ENCODE assay signal across 8 mouse cellular contexts in the genomic region with DNA sequence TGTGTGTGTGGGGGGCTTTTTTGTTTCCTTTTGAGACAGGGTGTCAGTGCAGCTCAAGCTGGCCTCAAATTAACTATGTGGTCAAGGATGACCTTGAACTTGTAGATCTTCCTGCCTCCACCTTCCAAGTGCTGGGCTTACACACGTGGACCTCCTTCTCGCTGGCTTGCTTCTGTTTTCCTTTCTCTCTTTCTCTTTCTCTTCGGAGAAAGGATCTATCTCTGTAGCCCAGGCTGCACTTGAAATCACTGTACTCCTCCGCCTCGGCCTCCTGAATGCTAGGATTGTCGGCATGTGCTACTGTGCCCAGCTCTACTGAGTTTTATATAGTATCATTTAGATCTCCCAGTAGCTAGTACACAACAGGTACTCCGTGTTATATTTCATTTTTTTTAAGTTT. TPM values are rescaled to one million over a fixed set of nuclear protein-coding genes. Genes with fewer than 3 reads are reported as not detected.
DNase-seq lines count a peak whose midpoint lies in the region; ATAC-seq and TF ChIP-seq lines count a peak whose summit lies in the region.

No protein-coding gene starts in this region.

- TF ChIP-seq POLR2A in heart, adult 2 months (IDR thresholded peaks at IDR 0.05; ENCODE audit: insufficient read depth, low read depth, low read length) = no peak
- no peak for TF ChIP-seq POLR2A in kidney, adult 2 months (IDR thresholded peaks at IDR 0.05; ENCODE audit: low read depth, low read length)

- ATAC-seq in heart, embryonic 16.5 days (replicated peaks; ENCODE audit: extremely low read depth, insufficient read depth, low FRiP score) = no peak
- ATAC-seq in hindbrain, embryonic 13.5 days (ENCODE audit: low FRiP score) = no peak
- no peak for ATAC-seq in midbrain, embryonic 14.5 days (ENCODE audit: low FRiP score, low TSS enrichment)

- DNase-seq in heart, adult 2 months = no peak
- peak; percentile 17 for DNase-seq in MN1 (ENCODE audit: low spot score)
- peak; percentile 56 for DNase-seq in midbrain, embryonic 14.5 days
- no peak for DNase-seq in gastrocnemius, postnatal 10 days
- DNase-seq in gastrocnemius, adult 8-10 months (ENCODE audit: low spot score in 2 of 2) = no peak
- DNase-seq in kidney, adult 2 months = no peak

- H3K79me2 ChIP-seq in heart, adult 2 months (replicated peaks; ENCODE audit: control insufficient read depth, insufficient read depth, low read length) = no peaks in the 10 kb centered on the region; the same call in 1 of the 2 replicates

- no peak for TF ChIP-seq EP300 in heart, adult 2 months (IDR thresholded peaks at IDR 0.05; ENCODE audit: insufficient read depth, low read depth, low read length)

- intact Hi-C loops in heart, adult 2 months (cut with DNase I) = loop anchor here (5.0 kb wide), 1 partner anchor 40 kb away; no protein-coding TSS in a partner anchor

- peaks cover 3% of the 10 kb centered on the region; the same call in 1 of the 2 replicates for H3K4me1 ChIP-seq in heart, embryonic 16.5 days (ENCODE audit: control insufficient read depth, insufficient read depth, low read length)
- H3K4me1 ChIP-seq in heart, adult 2 months (ENCODE audit: control insufficient read depth, insufficient read depth, low read length) = peaks cover 3% of the 10 kb centered on the region
- H3K4me1 ChIP-seq in hindbrain, embryonic 13.5 days (replicated peaks) = peaks cover 21% of the 10 kb centered on the region
- peaks cover 15% of the 10 kb centered on the region for H3K4me1 ChIP-seq in midbrain, embryonic 14.5 days (ENCODE audit: control insufficient read depth, insufficient read depth, low read length)
- H3K4me1 ChIP-seq in kidney, adult 2 months (ENCODE audit: control insufficient read depth, insufficient read depth, low read length) = peaks cover 5% of the 10 kb centered on the region; the same call in 1 of the 2 replicates

- H3K4me3 ChIP-seq in heart, embryonic 16.5 days (ENCODE audit: low read length) = 0 out of 2 replicates have a peak overlapping the region, but pooled peaks have one; percentile 4
- no peak overlapping the region for H3K4me3 ChIP-seq in heart, adult 2 months
- H3K4me3 ChIP-seq in hindbrain, embryonic 13.5 days = peak overlapping the region; percentile 81
- peak overlapping the region; percentile 81 for H3K4me3 ChIP-seq in midbrain, embryonic 14.5 days (replicated peaks; ENCODE audit: low read depth, low read length)
- no peak overlapping the region for H3K4me3 ChIP-seq in kidney, adult 2 months (ENCODE audit: insufficient read depth, low read depth, low read length)

- H3K27me3 ChIP-seq in heart, embryonic 16.5 days (ENCODE audit: control insufficient read depth, insufficient read depth, low read length) = no peaks in the 10 kb centered on the region
- no peaks in the 10 kb centered on the region for H3K27me3 ChIP-seq in heart, adult 2 months (ENCODE audit: control insufficient read depth, insufficient read depth, low read length)
- 0 out of 2 replicates have a peak, but pooled peaks cover 4% of the 10 kb centered on the region for H3K27me3 ChIP-seq in hindbrain, embryonic 13.5 days
- H3K27me3 ChIP-seq in midbrain, embryonic 14.5 days (ENCODE audit: control insufficient read depth, insufficient read depth, low read length) = no peaks in the 10 kb centered on the region
- H3K27me3 ChIP-seq in kidney, adult 2 months (replicated peaks; ENCODE audit: control insufficient read depth, insufficient read depth, low read length) = no peaks in the 10 kb centered on the region

- peak overlapping the region; percentile 45; the same call in 1 of the 2 replicates for H3K9ac ChIP-seq in heart, embryonic 16.5 days (ENCODE audit: low read length)
- no peak overlapping the region for H3K9ac ChIP-seq in heart, adult 2 months (ENCODE audit: low read depth, low read length)
- H3K9ac ChIP-seq in hindbrain, embryonic 13.5 days = peak overlapping the region; percentile 56; the same call in 1 of the 2 replicates
- H3K9ac ChIP-seq in midbrain, embryonic 14.5 days (replicated peaks; ENCODE audit: low read length) = peak overlapping the region; percentile 47; the same call in 1 of the 2 replicates

- no peak for TF ChIP-seq CTCF in heart, adult 2 months (IDR thresholded peaks at IDR 0.05)
- TF ChIP-seq CTCF in kidney, adult 2 months (conservative IDR thresholded peaks at IDR 0.05; ENCODE audit: insufficient read depth, insufficient read length, low read depth, low read length) = no peak

- no peaks in the 10 kb centered on the region for H3K9me3 ChIP-seq in heart, embryonic 16.5 days (replicated peaks; ENCODE audit: control insufficient read depth, low read length)
- no peaks in the 10 kb centered on the region for H3K9me3 ChIP-seq in hindbrain, embryonic 13.5 days
- no peaks in the 10 kb centered on the region for H3K9me3 ChIP-seq in midbrain, embryonic 14.5 days (ENCODE audit: control insufficient read depth, low read length)

- no peak overlapping the region for H3K27ac ChIP-seq in heart, embryonic 16.5 days (ENCODE audit: low read length)
- no peak overlapping the region for H3K27ac ChIP-seq in heart, adult 2 months
- no peak overlapping the region for H3K27ac ChIP-seq in hindbrain, embryonic 13.5 days
- H3K27ac ChIP-seq in midbrain, embryonic 14.5 days (replicated peaks; ENCODE audit: low read depth, low read length) = no peak overlapping the region
- H3K27ac ChIP-seq in kidney, adult 2 months (ENCODE audit: insufficient read depth, low read depth, low read length) = no peak overlapping the region

- WGBS in heart, embryonic 16.5 days = 45% methylated on average over 7 of the region's 7 CpGs
- WGBS in heart, adult 2 months = 82% methylated on average over 7 of the region's 7 CpGs
- WGBS in hindbrain, embryonic 13.5 days = 20% methylated on average over 7 of the region's 7 CpGs
- 17% methylated on average over 7 of the region's 7 CpGs for WGBS in midbrain, embryonic 14.5 days
- 85% methylated on average over 7 of the region's 7 CpGs for WGBS in kidney, adult 2 months

- H3K4me2 ChIP-seq in heart, embryonic 16.5 days (ENCODE audit: low read depth, low read length) = peak overlapping the region; percentile 48
- peak overlapping the region; percentile 83 for H3K4me2 ChIP-seq in hindbrain, embryonic 13.5 days
- peak overlapping the region; percentile 85 for H3K4me2 ChIP-seq in midbrain, embryonic 14.5 days (ENCODE audit: low read length)

- no peaks in the 10 kb centered on the region for H3K36me3 ChIP-seq in heart, embryonic 16.5 days (ENCODE audit: control insufficient read depth, insufficient read depth)
- H3K36me3 ChIP-seq in heart, adult 2 months (ENCODE audit: control insufficient read depth, insufficient read depth, low read length) = no peaks in the 10 kb centered on the region
- H3K36me3 ChIP-seq in hindbrain, embryonic 13.5 days = peaks cover 18% of the 10 kb centered on the region
- H3K36me3 ChIP-seq in midbrain, embryonic 14.5 days (ENCODE audit: control insufficient read depth, insufficient read depth, low read length) = peaks cover 14% of the 10 kb centered on the region
- no peaks in the 10 kb centered on the region; the same call in 1 of the 2 replicates for H3K36me3 ChIP-seq in kidney, adult 2 months (ENCODE audit: control insufficient read depth, insufficient read depth, low read length)

RNA-seq across cellular contexts. Expression of gene Cenpv, which starts 1.5 kb away (rescaled TPM):
- polyA plus RNA-seq in heart, embryonic 16.5 days (2015; fragmentation: Nextera tagmentation; extraction: Ambion mirVana) = 18.0 and 21.4 TPM in 2 replicates
- 10 to 100 TPM; 25.0 to 25.8 TPM for total RNA-seq in heart, adult 2 months (2021)
- 30.8 and 54.7 TPM in 2 replicates for polyA plus RNA-seq in heart, adult 2 months (2012; rRNA removed)
- polyA plus RNA-seq in hindbrain, embryonic 13.5 days (2015; fragmentation: Nextera tagmentation; extraction: Ambion mirVana) = 49.4 and 55.5 TPM in 2 replicates
- 72.2 and 89.3 TPM in 2 replicates for polyA plus RNA-seq in midbrain, embryonic 14.5 days (2014; fragmentation: Nextera tagmentation; extraction: Ambion mirVana)
- 10 to 100 TPM; 14.0 to 21.9 TPM for total RNA-seq in gastrocnemius, postnatal 10 days (2021)
- total RNA-seq in gastrocnemius, adult 8-10 months (2022) = 10 to 100 TPM; 14.0 to 21.6 (median 17.8) TPM
- 34.4 and 41.7 TPM in 2 replicates for polyA plus RNA-seq in kidney, adult 2 months (2012; rRNA removed)

RNA-seq across cellular contexts. Expression of gene Ubb, which starts 13.4 kb away (rescaled TPM):
- 2,482 and 2,483 TPM in 2 replicates for polyA plus RNA-seq in heart, embryonic 16.5 days (2015; fragmentation: Nextera tagmentation; extraction: Ambion mirVana)
- total RNA-seq in heart, adult 2 months (2021) = 100 to 1,000 TPM; 626 to 699 TPM
- 1,026 and 1,119 TPM in 2 replicates for polyA plus RNA-seq in heart, adult 2 months (2012; rRNA removed)
- polyA plus RNA-seq in hindbrain, embryonic 13.5 days (2015; fragmentation: Nextera tagmentation; extraction: Ambion mirVana) = 4,618 and 4,725 TPM in 2 replicates
- 4,878 and 5,143 TPM in 2 replicates for polyA plus RNA-seq in midbrain, embryonic 14.5 days (2014; fragmentation: Nextera tagmentation; extraction: Ambion mirVana)
- 1,000 to 10,000 TPM; 1,047 to 1,133 TPM for total RNA-seq in gastrocnemius, postnatal 10 days (2021)
- 100 to 1,000 TPM; 864 to 966 (median 933) TPM for total RNA-seq in gastrocnemius, adult 8-10 months (2022)
- polyA plus RNA-seq in kidney, adult 2 months (2012; rRNA removed) = 1,891 and 2,089 TPM in 2 replicates

RNA-seq across cellular contexts. Expression of gene Trpv2, which starts 36.7 kb away (rescaled TPM):
- 6.1 and 6.8 TPM in 2 replicates for polyA plus RNA-seq in heart, embryonic 16.5 days (2015; fragmentation: Nextera tagmentation; extraction: Ambion mirVana)
- 1 to 10 TPM; 2.6 to 3.5 TPM for total RNA-seq in heart, adult 2 months (2021)
- 4.6 and 5.6 TPM in 2 replicates for polyA plus RNA-seq in heart, adult 2 months (2012; rRNA removed)
- 21.5 and 21.7 TPM in 2 replicates for polyA plus RNA-seq in hindbrain, embryonic 13.5 days (2015; fragmentation: Nextera tagmentation; extraction: Ambion mirVana)
- polyA plus RNA-seq in midbrain, embryonic 14.5 days (2014; fragmentation: Nextera tagmentation; extraction: Ambion mirVana) = 26.4 and 28.0 TPM in 2 replicates
- 1 to 10 TPM; 2.0 TPM for total RNA-seq in gastrocnemius, postnatal 10 days (2021)
- 1 to 10 TPM in 2 of 4 experiments, under 1 TPM in 2; 0.46 to 1.3 (median 0.95) TPM for total RNA-seq in gastrocnemius, adult 8-10 months (2022)
- 2.6 and 4.1 TPM in 2 replicates for polyA plus RNA-seq in kidney, adult 2 months (2012; rRNA removed)

Comparison
In these comparisons a context has a peak if more than half of its experiments do, and no peak if none do; other contexts are left out.
1. H3K4me3 ChIP-seq: peak in heart, embryonic 16.5 days (single experiment), hindbrain, embryonic 13.5 days (single experiment) and midbrain, embryonic 14.5 days (single experiment); none in heart, adult 2 months (single experiment) and kidney, adult 2 months (single experiment).
2. DNase-seq: peak in MN1 (single experiment) and midbrain, embryonic 14.5 days (single experiment); none in heart, adult 2 months (0 of 2), gastrocnemius, postnatal 10 days (single experiment), gastrocnemius, adult 8-10 months (0 of 2) and kidney, adult 2 months (single experiment).
3. Peak in every context shown above with its lines, with median percentiles within 50 percentile points of each other: H3K4me2 ChIP-seq.